Mouse (Mus musculus) C3H10T1/2 (cell line): Measurements from ENCODE around the gene 1700123L14Rik. TPM values are rescaled to one million over a fixed set of nuclear protein-coding genes. Genes with fewer than 3 reads are reported as not detected.

Experiments
- polyA plus RNA-seq, 2 experiments: library from polyadenylated mRNA; unstranded; fragments of >200 nt; fragmentation: generic; extraction: Trizol; gene quantifications; one replicate each; pipeline ENCODE4 v1.2.1; 2012; ENCODE audit warnings: missing spikeins in 2 of 2

Gene 1700123L14Rik
- not detected for polyA plus RNA-seq

DNA sequence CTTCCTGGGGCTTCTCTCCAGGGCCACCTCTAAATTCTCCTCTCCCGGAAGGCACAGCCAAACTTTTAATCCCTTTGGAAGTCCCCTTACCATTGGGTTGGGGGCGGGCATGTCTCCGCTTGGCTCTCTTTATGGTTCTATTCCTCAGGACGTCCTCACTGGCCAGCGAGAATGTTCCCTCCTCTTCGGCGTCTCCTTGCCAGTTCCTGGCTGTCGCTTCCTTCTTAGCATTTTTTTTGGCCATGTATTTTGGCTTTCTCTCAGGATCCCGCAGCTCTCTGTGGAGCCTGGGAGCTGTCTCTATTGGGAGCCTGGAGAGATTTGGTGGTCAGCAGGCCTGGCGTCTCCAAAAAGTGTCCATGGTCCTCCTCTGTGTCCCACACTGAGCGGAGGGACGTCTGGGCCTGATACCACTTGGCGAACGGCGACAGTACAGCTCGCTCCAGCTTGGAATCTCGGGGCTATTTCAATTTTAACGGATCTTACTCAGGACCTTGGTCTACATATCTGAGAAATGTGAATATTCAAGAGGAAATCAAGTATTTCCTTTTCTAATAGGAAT lies at the start of gene 1700123L14Rik:
1700123L14Rik (minus strand) TSS at position 426 of the 562 bp plus-strand sequence.

Other genes with a start within 250 kb of the 1700123L14Rik start
- under 1 TPM in 1 of 2 experiments, not detected in 1; 0.02 TPM for gene Fam19a1, start 53.1 kb downstream of the 1700123L14Rik start, polyA plus RNA-seq